Mouse (Mus musculus): ENCODE measurements around the gene Iqce.

Iqce gene

GRCm38 (mm10) chr5:140637058-140637410, 65.1 kb downstream of the Iqce start:
- DNase-seq, result peak; percentile 34

DNA sequence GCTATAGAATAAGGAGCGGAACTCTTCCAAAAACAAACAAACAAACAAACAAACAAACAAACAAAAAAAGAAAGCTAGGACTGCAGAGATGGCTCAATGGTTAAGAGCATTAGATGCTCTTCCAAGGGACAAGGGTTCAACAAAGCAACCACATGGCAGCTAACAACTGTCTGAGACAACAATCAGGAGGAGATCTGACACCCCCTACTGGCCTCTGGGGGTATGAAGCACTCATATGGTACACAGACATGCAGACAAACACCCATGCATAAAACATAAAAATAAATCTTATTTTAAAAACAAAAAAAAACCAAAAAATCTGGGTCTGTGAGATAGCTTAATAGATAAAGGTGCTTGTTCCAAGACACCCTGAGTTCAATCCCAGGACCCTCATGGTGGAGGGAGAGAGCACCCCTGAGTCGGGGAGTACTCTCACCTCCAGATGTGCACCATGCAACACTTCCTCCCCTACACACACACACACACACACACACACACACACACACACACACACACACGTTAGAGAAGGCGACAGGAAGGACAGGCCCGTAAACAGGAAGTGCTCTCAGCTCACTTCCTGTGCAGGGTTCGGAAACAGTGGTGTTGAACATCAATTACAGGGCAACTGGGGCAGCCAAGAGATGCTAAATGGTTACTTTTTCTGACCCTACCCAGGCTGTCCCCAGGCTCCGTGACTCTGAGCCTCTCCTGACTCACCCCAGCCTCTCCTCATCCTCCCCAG, 65.7 kb downstream of the Iqce start:
- peak; percentile 50 for DNase-seq

DNA sequence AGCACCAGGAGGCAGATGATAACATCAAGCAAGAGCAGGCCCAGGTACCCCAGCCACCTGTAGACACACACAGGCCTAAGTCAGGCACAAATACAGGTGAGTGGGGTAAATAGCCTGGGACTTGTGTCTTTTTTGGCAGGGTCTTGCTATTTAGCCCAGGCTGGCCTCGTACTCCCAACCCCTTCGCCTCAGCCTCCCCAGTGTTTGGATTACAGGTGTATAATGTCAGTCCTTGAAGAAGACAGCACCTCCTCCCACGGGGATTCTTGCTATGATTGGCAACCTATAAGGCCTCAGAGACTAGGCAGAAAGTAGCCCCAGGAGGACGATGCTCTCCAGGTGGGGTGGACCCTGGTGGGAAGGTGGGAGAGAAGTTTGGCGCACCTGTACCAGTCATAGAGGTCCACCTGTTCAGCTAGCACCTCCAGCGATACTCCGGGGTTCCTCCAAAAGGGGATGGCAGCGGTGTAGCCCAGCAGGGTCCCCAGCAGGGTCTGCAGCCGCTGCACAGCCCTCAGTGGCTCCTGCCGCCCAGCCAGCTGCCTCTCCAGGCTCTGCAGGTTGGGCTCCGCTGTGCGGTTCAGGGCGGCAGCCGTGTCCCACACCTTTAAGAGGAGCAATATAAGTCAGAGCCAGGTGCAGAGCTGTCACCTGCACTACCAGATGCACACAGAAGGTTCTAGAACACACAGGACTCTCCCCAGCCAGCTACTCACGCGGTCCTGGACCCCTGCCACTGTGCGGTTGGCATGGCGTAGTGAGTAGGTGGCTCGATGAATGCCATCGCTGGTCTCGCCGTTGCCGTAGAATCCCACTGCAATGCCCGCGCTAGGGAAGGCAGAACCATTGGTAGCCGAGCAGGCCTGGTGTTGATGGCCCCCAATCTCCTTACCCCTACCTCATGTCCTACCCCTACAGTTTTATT, 67.1 kb downstream of the Iqce start:
- no peak for DNase-seq

- no peak for DNase-seq
These were observed 68.7 kb downstream of the Iqce start for GRCm38 (mm10) chr5:140633432-140633831.

DNA sequence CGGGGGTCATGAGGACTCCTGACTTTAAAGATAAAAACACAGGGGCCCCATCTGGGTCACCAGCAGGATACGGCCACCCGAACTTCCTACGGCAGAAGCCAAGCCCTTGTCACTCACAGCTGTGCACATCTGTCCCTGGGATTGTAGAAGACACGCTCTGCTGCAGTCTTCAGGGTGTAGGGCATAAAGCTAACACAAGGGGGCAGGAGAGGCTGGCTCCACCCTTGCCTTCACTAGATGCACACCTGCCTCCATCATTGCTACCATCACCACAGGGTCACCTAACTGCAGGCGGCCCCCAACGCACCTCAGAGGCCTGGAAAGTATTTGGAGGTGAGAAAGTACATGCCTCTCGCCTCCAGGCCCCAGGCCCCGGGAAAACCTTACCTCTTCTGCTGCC, 73.2 kb downstream of the Iqce start:
- peak; percentile 39 for DNase-seq

DNA sequence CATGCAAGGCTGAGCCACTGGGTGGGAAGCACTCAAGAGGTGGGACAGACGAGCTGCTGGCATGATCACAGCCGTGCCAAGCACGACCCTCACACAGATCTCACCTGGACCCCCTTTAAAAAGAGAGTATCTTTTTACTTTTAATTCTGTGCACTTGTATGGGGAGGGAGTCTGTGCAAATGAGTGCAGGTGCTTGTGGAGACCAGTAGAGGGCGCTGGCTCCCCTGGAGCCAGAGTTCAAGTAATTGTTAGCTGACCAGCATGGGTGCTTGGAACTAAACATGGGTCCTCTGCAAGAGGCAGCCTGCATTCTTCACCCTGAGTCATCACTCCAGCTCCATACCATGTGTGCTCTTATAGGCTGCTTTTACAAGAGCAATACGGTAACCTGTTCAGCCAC, 74.6 kb downstream of the Iqce start:
- DNase-seq, result no peak

DNA sequence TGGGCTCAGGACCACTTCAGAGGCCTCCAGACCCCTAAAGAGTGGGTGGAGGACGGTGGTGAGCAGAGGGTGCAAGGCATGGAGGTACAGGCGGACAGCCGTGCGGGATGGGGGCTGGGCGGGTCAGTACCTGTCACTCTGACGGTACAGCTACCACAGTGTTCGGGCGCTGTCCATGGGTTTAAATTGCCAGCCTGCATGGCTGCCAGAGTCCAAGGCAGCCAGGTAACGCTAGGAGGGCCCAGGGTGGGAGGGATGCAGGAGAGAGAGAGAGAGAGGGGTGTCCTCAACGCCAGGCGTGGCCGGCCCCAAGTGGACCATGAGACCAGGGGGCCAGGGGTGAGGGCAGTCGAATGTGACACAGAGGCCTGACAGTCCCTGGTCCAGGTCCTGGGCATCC, 77.2 kb downstream of the Iqce start:
- DNase-seq, result no peak

DNA sequence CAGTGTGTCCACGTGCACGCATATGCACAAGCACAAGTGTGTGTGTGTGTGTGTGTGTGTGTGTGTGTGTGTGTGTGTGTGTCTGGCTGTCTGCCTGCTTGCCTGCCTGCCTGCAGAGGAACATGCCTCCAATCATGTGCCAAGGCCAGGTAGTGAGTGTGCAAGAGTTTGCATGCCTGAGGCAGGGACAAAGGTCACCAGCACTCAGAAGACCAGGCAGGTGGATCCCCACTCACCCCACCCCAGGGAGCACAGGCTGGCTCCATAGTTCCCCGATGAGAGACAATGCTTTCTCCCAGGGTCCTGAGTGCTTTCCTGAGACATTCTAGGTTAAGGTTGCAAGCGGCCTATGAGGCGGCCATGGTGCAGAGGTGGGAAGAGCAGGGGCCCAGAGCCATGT, 77.9 kb downstream of the Iqce start:
- peak; percentile 30 for DNase-seq

DNA sequence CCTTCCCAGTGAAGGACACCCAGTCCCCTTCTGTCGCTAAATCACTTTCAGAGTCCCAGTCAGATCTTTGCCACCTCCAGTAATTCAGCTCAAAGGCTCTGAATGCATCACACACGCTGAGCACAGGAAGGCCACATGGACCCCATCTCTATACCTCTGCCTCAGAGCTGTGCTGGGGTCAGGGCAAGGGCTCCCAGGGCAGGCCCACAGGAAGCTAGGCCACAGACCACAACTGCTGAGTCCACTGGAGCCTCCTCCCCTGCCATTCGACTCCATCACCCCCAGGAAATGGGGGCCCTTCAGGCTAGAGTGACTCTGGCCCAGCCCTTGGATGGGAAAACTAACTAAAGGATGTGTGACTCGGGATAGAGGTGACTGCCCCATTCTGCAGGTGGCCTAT, 78.4 kb downstream of the Iqce start:
- no peak for DNase-seq

- no peak for DNase-seq
These were observed 79.1 kb downstream of the Iqce start for GRCm38 (mm10) chr5:140622978-140623670.

GRCm38 (mm10) chr5:140621517-140621916, 80.7 kb downstream of the Iqce start:
- DNase-seq, result peak; percentile 56

DNA sequence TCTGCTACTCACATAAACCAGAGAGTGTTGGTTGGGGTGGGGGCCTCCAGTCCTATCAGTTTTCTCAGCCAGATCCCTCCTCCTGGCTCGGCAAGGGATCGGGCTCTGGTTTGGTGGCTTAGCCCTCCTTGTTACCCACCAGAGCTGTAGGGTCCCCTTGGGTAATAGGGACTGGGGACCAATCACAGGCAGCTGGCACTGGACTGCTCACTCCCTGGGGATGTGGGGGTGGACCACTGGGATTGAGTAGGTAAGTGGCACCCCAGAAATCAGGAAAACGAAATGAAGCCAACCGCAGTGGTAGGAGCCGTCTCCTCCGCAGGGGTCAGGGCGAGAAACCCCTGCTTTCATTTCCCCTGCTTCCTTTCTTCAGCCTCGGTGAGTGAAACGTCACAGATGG, 81.1 kb downstream of the Iqce start:
- DNase-seq, result peak; percentile 21

GRCm38 (mm10) chr5:140619895-140620736, 82.1 kb downstream of the Iqce start:
- peak; percentile 29 for DNase-seq

- peak; percentile 90 for DNase-seq
These were observed 82.9 kb downstream of the Iqce start for GRCm38 (mm10) chr5:140619151-140619771.

- peak; percentile 41 for DNase-seq
These were observed 84.5 kb downstream of the Iqce start for GRCm38 (mm10) chr5:140617714-140618113.

DNA sequence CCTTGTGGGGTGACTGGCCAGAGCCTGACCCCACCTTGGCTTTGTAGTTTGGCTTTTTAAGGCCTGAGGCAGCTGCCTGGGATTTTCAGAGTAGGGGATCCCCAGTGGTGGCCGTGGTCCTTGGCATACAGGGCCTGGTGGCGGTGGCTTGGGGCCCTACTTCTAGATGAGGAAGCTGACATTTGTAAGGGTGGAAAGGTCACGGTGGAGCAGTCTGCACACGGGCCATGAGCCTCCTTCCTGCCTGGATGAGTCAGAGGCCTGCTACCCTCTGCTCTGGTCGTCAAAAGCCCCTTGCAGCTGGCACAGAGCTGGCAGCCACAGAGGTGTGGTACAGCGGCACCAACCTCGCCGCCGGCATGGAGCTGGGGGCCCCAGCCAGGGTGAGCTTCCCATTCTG, 85.5 kb downstream of the Iqce start:
- peak; percentile 43 for DNase-seq

DNA sequence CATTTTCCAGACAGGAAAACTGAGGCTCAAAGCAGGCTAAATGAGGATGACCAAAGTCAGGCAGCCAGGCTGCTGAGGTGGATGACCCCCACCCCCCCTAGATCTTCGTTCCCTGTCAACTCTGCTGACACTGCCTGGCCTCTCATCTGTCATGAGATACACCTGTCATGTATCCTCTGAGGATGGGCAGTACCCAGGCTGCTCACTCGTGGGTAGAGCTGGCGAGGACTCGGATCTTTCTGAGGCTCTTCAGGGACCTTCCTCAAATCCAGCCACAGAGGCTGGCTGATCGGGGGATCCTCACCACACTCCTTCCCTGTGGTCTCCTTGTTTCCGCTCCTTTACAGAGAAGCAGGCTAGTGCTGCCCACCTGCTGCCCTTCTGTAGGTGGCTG, 86.1 kb downstream of the Iqce start:
- DNase-seq, result no peak

DNA sequence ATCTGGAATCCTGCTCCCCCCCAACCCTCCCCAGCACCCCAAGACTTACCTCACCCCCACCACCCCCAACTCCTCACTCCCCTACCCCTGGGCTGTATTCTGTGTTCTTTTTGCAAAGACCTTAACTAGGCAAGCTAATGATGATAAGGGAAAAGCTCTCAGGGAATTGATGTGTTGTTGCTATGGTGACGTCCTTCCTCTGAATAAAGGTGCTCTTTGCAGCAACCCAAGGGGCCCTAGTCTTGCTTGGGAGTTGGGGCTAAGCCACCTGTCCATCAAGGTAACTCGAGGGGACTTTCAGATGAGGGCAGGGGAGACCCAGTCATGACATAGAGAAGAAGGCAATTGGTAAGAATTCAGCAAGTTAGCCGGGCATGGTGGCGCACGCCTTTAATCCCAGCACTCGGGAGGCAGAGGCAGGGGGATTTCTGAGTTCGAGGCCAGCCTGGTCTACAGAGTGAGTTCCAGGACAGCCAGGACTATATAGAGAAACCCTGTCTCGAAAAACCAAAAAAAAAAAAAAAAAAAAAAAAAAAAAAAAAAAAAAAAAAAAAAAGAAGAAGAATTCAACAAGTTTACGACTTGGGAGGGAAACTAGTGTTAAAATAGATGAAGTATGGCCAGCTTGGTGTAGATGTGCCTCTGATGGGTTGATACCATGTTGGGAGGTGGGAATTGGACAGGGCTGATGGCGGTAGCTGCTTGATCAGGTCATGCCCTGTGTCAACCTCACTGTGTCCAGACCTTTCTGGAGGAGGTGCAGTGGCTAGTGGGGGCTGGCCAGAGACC, 86.7 kb downstream of the Iqce start:
- no peak for DNase-seq

DNA sequence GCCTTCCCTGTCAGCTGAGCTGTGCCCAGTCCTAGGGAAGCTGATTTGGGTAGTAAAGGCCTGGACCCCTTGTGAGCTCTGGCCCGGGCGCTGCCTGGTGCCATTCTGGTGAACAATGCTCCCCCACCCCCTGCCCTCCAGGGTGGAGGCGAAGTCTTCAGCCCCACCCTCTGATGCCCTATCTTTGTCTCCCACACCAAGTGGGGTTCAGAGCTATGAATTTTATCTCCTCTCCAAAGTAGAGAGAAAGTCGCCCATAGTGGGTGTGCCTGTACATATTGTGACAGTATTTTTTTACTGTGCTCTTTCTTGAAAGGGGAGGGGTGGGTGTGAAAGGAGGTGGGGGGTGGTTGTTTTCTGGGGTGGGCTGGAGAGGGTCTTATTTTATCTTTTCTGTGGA, 87.3 kb downstream of the Iqce start:
- DNase-seq, result no peak

- no peak for DNase-seq
These were observed 88.0 kb downstream of the Iqce start for GRCm38 (mm10) chr5:140614141-140614540.

- DNase-seq, result peak; percentile 25
These were observed 90.0 kb downstream of the Iqce start for GRCm38 (mm10) chr5:140612191-140612590.
